Mouse (Mus musculus) spleen, postnatal 36 days (tissue): ENCODE measurements at regions not wholly inside any gene's neighbourhood (a gene's known extent, or its start where the extent isn't known, plus 50 kb on each side); places are given as distances from the start of the nearest gene placed in this dataset.
A peak's percentile ranks its signal among the peaks of the same experiment; 100 is the strongest.

ENCODE experiments used
- DNase-seq, 2 experiments: peaks; one replicate each; pipeline ENCODE4 v3.0.0; 2022; ENCODE audit warnings: low spot score in 2 of 2, mixed read lengths in 1 of 2

- no peak for DNase-seq
Observed at GRCm38 (mm10) chr12:10571643-10572377, 181.2 kb downstream of the Rdh14 start.

- no peak for DNase-seq
Observed at GRCm38 (mm10) chr12:10572378-10572650, 181.7 kb downstream of the Rdh14 start.

GRCm38 (mm10) chr12:10573381-10573780, 182.8 kb downstream of the Rdh14 start:
- no peak for DNase-seq

- DNase-seq = no peak
Observed at GRCm38 (mm10) chr12:10582840-10583614, 192.5 kb downstream of the Rdh14 start.

- no peak for DNase-seq
Observed at GRCm38 (mm10) chr12:10584026-10584425, 193.5 kb downstream of the Rdh14 start.

GRCm38 (mm10) chr12:10589537-10589936, 199.0 kb downstream of the Rdh14 start:
- peak in 1 of 2 experiments; percentile 16 for DNase-seq

GRCm38 (mm10) chr12:10597976-10598746, 207.6 kb downstream of the Rdh14 start:
- no peak for DNase-seq

- no peak for DNase-seq
Observed at GRCm38 (mm10) chr12:10600111-10600510, 209.5 kb downstream of the Rdh14 start.

GRCm38 (mm10) chr12:10618319-10618718, 227.7 kb downstream of the Rdh14 start:
- DNase-seq = no peak

GRCm38 (mm10) chr12:10620541-10620940, 230.0 kb downstream of the Rdh14 start:
- DNase-seq = no peak

GRCm38 (mm10) chr12:10638591-10638990, 248.0 kb downstream of the Rdh14 start:
- DNase-seq = no peak

GRCm38 (mm10) chr12:10654466-10655184, 264.1 kb downstream of the Rdh14 start:
- no peak for DNase-seq

- no peak for DNase-seq
Observed at GRCm38 (mm10) chr12:10655185-10655544, 264.6 kb downstream of the Rdh14 start.

- no peak for DNase-seq
Observed at GRCm38 (mm10) chr12:10658826-10659225, 268.3 kb downstream of the Rdh14 start.

GRCm38 (mm10) chr12:10686747-10687146, 296.2 kb downstream of the Rdh14 start:
- DNase-seq = no peak
